Mouse (Mus musculus) ES-E14 (cell line): ENCODE measurements around the gene Mael.

Experiments
- CHD2 ChIP-seq: IDR thresholded peaks from 2 replicates; pipeline ENCODE4 v1.6.1; 2014; ENCODE audit warnings: mild to moderate bottlenecking, low read depth, low read length, inconsistent platforms
- ZNF384 ChIP-seq: IDR thresholded peaks from 2 replicates; pipeline ENCODE4 v1.6.1; 2012; ENCODE audit warnings: low read depth, low read length, inconsistent platforms

DNA sequence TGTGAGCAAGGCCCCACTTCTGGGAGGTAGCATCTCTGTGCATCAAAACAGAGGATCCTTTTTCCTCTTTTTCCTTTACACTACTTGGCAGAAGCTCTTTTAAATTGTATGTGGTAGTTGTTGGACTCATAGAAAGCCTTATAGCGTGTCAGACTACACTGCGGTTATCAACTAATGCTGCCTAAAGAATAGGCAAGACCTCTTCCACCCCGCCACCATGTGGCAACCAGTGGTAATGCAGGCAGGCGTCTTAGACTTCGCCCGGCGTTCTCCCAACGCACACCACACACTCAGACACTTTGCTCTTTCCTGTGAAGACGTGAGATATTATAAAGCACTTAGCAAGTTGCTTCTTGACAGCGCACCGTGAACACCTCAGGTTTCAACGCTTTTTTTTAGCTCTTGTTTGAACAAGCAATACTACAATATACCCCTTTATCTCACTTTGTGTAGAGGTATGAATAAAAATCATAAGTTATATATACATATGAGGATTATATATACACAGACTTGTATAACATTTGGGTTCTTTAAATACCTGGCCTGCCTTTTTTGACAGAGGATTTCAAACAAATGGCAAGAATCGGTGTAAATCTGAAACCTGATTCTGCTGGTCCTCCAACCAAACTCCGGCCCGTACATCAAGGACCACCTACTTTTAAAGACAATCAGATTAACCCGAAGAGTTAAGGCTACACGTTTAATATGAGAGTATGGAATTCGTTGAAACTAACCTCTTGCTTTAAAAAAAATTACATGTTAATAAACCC is 85.0 kb downstream of the Mael start:
- TF ChIP-seq CHD2 (no peak), ZNF384 (no peak)
